Mouse (Mus musculus): Measurements from ENCODE around the gene Ubash3a.

Gene Ubash3a

DNA sequence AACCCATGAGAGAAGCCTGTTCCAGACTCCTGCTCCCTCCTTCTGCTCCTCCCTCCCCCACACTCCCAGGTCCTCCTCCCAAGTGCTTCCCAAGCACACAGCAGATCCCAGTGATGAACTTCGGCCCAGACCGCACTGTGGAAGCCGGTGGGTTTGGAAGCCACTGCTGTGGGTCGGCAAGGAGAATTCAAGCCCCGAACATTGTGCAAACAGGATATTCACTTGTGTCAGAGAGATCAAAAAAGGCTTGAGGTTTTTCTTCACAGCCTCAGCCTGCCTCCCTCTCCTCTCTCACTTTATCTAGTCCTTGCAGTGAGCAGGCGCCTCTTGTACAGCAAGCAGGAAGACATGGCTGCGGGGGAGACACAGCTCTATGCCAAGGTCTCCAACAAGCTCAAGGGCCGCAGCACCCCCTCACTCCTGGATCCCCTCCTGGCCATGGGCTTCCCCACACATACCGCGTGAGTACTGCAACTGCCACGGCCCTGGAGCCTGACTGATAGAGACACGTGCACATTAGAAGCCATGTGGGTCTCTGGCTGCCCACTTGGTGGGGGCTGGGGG, at the start of gene Ubash3a:
TSS of gene Ubash3a (plus strand) at position 103 of the 564 bp plus-strand sequence.
- in situ Hi-C loops (cut with MboI, MseI), result no loop called here

- in situ Hi-C loops (cut with MboI, MseI), result loop anchor here (10.0 kb wide), 1 partner anchor 307 kb away; no protein-coding TSS in a partner anchor
These were observed 49.8 kb upstream of the Ubash3a start for GRCm38 (mm10) chr17:31157921-31158320.

DNA sequence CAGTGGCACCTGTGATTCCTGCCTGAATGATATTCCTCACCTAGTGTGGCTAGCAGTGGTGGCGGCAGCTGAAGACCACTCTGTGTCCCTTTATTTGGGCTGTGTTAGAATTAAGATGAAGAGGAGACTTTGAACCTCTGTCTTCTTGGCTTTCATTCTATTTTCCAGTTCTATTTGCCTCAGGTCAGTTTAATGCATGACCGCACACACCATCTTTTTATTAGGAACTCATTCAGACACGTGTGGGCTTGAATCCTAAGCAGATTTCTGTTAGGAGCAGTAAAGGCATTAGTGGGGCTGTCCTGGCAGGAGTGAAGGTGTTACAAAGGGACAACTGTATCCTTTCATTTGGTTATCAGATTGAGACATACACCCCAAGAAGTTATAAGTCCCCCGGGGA, 47.4 kb upstream of the Ubash3a start:
- in situ Hi-C loops (cut with MboI, MseI), result no loop called here

GRCm38 (mm10) chr17:31162607-31163006, 45.1 kb upstream of the Ubash3a start:
- in situ Hi-C loops (cut with MboI, MseI), result no loop called here

- in situ Hi-C loops (cut with MboI, MseI), result no loop called here
These were observed 43.9 kb upstream of the Ubash3a start for GRCm38 (mm10) chr17:31163821-31164220.

- in situ Hi-C loops (cut with MboI, MseI), result no loop called here
These were observed 42.5 kb upstream of the Ubash3a start, which contains the start of gene Tff1 for GRCm38 (mm10) chr17:31165127-31165526. TSS of gene Tff1 (minus strand) at chr17:31165277.

DNA sequence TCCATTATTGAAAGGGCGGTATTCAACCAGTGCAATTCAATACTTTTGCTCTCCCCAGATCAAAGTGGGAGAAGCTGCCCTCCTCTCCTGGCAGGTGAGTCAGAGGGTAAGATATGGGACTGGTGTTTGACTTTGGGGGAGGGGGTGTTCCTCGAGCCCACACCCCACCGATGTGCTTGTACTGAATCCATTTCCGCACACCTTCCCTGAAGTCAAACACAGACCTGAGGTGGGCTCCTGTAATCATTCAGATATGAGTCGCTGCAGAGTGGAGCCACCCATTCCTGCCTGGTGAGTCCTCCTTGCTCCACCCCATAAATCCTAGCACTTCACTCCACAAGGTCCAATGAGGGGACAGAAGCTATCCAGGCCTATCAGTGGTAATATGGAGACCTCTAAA, 37.9 kb upstream of the Ubash3a start:
- in situ Hi-C loops (cut with MboI, MseI), result no loop called here

DNA sequence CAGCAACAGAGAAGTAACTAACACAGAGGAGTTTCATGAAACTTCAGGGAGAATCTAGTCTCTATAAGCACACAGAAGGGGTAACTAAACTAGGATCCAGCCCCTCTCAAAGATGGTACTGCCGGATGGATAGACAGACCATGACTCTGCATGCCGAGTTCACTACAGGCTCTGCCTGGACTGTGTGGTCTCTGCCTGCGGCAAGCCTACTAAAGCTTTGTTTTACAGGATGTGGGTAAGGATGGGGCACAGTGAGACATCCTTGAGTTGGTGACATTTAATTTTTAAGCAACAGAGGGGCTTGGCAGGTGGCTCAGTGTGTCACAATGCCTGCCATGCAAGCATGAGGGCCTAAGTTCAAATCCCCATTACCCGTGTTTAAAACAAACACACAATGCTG, 31.4 kb upstream of the Ubash3a start:
- in situ Hi-C loops (cut with MboI, MseI), result no loop called here

DNA sequence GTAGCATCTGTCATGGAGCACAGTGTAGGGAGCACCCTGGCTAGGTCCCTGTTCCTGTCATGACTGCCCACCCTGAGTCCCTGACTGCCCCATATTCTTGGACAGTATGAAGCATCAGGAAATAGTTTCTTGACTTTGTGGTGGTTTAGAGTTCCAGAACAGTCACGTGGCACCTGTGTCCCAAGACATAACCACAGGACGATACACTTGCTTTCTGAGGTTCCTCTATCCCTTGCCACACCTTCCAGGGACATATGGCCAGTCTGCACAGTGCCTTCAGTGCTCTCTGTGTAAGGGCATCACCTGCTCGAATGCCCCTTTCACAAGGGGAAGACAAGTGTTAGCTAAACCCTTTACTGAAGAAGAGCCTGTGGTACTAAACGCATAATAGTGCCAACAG, 26.2 kb upstream of the Ubash3a start:
- in situ Hi-C loops (cut with MboI, MseI), result no loop called here

DNA sequence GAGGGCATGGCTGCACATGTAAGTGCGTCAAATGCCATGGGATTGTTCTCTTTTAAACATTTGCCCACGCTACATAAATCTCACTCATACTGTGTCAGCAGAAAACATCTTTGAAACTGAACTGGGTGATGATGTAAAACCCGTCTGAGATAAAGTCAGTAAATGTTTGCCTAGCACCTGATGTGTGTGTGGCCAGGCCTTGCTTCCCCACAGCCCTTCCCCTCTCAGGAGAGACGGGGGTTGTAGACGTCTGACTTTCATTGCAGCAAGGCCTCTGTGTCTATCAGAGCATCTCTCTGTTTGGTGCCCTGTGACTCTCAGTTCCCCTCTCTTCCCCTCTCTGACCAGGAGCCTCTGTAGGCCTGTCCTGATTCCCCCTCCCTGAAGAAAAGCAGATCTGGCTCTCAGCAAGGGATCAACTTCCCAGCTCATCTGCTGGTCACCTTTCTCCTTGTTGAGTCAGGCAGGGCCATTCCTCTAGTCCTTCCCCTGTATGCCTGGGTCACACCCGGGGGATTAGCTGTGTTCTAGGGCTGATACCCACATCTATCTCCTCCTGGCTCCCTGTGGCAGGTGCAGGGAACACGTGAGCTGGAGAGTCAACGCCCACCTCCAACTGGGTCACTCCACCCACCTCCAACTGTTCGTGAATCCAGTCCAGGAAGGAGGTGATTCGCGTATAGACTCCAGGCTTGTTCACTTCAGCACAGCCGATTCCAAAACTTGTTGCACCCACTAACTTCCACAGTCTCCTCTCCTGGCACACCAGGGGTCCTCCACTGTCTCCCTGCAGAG, 24.3 kb upstream of the Ubash3a start:
- in situ Hi-C loops (cut with MboI, MseI), result no loop called here

DNA sequence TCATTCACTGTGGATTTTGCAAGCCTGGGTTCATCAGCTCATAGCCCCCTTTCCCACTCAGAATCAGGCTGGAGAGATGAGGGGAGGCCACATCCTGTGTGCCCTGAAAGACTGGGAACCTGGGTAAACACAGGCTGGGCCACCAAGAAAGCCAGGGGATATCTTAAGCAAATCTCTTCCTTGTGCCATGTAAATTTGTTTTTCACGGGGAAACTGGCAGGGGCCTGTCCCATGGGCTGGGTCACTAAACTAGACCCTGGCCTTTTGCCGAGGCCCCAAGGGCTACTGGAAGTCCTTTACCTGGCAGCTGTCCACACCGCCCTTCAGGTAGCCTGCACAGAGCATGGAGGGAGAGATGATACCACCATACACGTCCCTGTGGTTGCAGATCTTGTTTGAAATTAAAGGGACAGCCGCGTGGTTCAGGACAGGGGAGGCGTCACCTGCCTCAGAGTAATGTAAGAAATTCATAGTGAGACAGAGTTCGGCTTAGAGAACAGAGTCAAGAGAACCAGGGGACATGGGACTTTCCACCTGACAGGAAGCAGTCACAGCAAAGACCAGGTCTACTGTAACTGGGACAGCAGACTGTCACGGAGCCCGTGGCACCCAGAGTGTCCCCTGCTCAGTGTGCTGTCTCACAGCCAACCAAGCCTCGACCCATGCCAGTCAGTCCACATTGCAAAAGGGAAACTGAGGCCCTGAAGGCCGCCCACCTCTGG, 23.2 kb upstream of the Ubash3a start:
- in situ Hi-C loops (cut with MboI, MseI), result no loop called here

DNA sequence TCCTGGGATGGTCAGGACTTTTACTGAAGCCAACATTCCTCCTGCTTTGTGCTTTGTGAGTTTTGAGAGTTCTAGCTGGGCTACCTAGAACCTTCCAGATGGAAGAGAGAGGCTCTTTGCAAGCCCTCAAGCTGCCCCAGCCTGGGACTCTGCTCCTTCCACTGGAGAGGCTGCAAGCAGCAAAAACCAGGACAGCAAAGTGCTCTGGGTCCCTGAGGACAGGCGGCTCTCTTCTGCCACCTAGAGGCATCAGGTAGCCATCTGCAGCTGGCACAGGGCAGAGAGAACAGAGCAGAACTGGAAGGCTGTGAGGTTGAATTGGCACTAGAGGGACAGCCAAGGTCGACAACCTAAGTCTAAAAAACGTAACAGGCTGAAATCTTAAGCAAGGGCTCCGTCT, 20.3 kb upstream of the Ubash3a start:
- in situ Hi-C loops (cut with MboI, MseI), result no loop called here

- in situ Hi-C loops (cut with MboI, MseI), result no loop called here
These were observed 15.8 kb upstream of the Ubash3a start for GRCm38 (mm10) chr17:31191825-31192224.

DNA sequence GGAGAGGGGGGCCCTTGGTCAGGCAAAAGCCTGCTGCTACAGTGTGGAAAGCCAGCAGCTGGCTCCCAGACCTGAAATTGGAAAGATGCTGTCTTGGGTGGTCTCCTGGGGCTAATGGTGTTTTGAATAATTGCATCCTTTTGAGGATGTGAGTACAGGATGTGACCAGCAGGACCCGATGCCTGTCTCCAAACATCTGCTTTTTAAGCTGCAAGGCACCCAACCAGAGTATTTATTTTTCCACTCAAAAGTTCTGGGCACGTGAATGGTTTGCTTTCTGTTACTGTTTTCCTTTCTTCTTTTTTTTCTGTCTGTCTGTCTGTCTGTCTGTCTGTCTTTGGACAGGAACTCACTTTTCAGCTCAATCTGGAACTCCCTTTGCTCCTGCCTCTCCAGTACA, 15.0 kb upstream of the Ubash3a start:
- in situ Hi-C loops (cut with MboI, MseI), result no loop called here

- in situ Hi-C loops (cut with MboI, MseI), result no loop called here
These were observed 14.3 kb upstream of the Ubash3a start for GRCm38 (mm10) chr17:31193360-31193759.

DNA sequence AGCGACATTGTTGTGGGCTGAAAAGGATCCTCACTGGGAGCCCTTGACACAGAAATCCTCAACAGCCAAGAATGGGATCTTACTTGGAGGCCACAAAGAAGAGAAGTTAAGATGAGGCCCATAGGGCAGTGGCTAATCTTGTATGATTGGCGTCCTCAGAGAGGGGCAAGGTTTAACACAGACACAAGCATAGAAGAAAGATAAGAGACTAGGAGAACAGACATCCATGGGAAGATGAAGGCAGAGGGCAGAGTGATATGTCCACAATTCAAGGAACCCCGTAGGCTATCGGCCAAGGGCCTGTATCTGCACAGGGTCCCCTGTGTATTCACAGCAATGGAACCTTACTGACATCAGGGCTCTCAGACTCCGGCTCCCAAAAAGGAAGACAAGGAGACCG, 12.5 kb upstream of the Ubash3a start:
- in situ Hi-C loops (cut with MboI, MseI), result no loop called here

DNA sequence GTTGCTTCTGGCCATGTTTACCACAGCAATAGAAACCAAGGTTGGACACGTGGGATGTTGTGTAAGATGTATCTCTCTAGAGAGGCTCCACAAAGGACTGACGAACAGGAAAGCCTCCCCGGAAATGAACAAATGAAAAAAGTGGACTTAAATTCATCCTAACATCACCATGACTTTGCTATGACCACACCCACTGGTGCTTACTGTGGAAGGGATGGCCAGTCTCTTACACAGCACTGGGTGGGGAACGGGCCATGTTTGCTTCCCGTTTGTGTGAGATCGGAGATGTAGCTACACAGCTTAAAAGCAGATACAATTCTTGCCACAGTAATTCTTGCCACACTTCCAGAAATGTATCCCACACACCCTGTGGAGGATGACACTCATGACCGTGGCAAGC, 11.4 kb upstream of the Ubash3a start:
- in situ Hi-C loops (cut with MboI, MseI), result no loop called here

DNA sequence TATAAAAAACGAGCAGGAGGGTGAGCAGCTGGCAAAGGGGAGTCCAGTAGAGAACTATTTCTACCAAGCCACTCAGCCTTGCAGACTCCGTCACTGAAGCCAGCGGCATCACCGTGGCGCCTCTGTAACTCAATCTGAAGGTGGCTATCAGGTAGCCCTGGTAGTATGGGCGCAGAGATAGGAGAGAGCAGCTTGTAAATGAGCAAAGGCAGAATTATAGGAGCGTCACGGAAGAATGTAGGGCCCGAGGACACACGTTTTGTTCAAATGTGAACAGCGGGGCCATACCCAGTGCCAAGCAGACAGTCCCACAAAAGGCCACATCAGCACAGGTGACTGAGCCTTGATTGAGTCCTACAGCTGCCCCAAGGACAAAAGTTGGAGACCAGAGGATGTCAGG, 8.8 kb upstream of the Ubash3a start, which contains the start of gene Tmprss3:
TSS of gene Tmprss3 (minus strand) at position 101 of the 400 bp plus-strand sequence.
- in situ Hi-C loops (cut with MboI, MseI), result no loop called here

DNA sequence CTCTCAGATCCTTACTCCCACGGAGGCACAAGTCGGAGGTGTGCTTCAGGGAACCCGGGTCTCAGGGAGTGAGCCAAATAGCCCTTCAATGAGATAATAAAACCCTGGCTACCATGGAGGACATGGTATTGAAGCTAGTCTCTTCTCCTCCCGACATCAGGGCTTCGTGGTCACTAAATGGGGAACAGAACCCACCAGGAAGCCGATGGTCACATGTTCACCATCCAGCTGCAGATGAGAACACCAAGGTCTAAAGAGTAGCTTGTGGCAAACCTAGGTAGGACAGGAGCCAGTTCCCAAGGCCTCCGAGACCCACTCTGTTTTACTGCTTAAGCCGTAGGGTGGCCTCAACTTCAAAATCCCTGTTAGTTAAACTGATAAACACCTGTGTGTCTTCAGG, 981 bp downstream of the Ubash3a start:
- in situ Hi-C loops (cut with MboI, MseI), result no loop called here

GRCm38 (mm10) chr17:31209376-31209930, 1.8 kb downstream of the Ubash3a start:
- in situ Hi-C loops (cut with MboI, MseI), result no loop called here

- in situ Hi-C loops (cut with MboI, MseI), result no loop called here
These were observed 2.6 kb downstream of the Ubash3a start for GRCm38 (mm10) chr17:31210299-31210698.

DNA sequence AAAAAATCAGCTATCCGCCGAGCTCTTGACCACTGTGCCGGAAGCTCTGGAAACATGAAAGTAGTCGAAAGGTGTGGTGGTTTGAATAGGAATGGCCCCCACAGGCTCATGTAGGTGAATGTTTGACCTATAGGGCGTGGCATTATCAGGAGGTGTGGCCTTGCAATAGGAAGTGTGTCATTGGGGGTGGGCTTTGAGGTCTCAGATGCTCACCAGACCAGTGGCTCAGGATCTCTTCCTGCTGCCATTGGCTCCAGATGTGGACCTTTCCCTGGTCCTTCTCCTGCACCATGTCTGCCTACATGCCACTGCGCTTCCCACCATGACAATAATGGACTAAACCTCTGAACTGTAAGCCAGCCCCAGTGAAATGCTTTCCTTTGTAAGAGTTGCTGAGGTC, 4.2 kb downstream of the Ubash3a start:
- in situ Hi-C loops (cut with MboI, MseI), result no loop called here
